26 mouse cellular contexts compared by ENCODE assay signal in genomic region chr5:5539771-5540170, GRCm38 (mm10). TPM values are rescaled to one million over a fixed set of nuclear protein-coding genes. Genes with fewer than 3 reads are reported as not detected.
DNase-seq lines count a peak whose midpoint lies in the region; ATAC-seq and TF ChIP-seq lines count a peak whose summit lies in the region.
"Had no signal": no experiment of that assay in that cellular context is flagged by ENCODE, and none has a peak within 500 bp of the region (broad histone marks: within the 10 kb centered on the region; RNA-seq: fewer than 3 reads in every experiment).

No protein-coding gene starts in this region.

- no peak for DNase-seq in liver, embryonic 11.5 days (ENCODE audit: low spot score)
- DNase-seq in liver (no peak), MEL (ENCODE audit: low read depth, low spot score) (peak; percentile 72)
- no peak for DNase-seq in liver, embryonic 14.5 days (ENCODE audit: low read depth in 3 of 3, low spot score in 3 of 3)
- DNase-seq in testis, postnatal 10 days (ENCODE audit: low spot score), result no peak
- DNase-seq: adrenal gland, postnatal 25 days; cerebellum, adult 18-20 months; cerebellum, postnatal 14 days; gastrocnemius, postnatal 14 days; heart, adult 18-20 months; heart, postnatal 36 days; kidney, adult 8-10 months; kidney, postnatal 10 days; layer of hippocampus, postnatal 36 days; left cerebral cortex, postnatal 4 days; lung, adult 2 months; lung, postnatal 14 days; thymus, postnatal 14 days had no signal

- H3K4me2 ChIP-seq in liver, embryonic 11.5 days, result no peak overlapping the region
- H3K4me2 ChIP-seq in liver, embryonic 14.5 days (ENCODE audit: low read depth), result no peak overlapping the region
- H3K4me2 ChIP-seq in myocyte (ENCODE audit: low read depth), result peak overlapping the region; percentile 22
- H3K4me2 ChIP-seq in kidney, embryonic 16.5 days (replicated peaks; ENCODE audit: low read depth, low read length), result no peak overlapping the region
- H3K4me2 ChIP-seq: embryonic facial prominence, embryonic 12.5 days; heart, embryonic 11.5 days; hindbrain, embryonic 12.5 days; intestine, embryonic 15.5 days had no signal

- TF ChIP-seq EP300 in MEL (IDR thresholded peaks at IDR 0.05; ENCODE audit: low read depth in 1 of 2, low read length in 2 of 2), result peak; percentile 10 to 54; a peak in 2 of 4 replicates
- TF ChIP-seq EP300 in liver, embryonic 14.5 days (IDR thresholded peaks at IDR 0.05; ENCODE audit: low read depth), result peak; percentile 16; the same call in 1 of the 2 replicates

- 70% methylated on average over 3 of the region's 3 CpGs for WGBS in liver, embryonic 11.5 days
- WGBS in liver, embryonic 14.5 days (ENCODE audit: insufficient replicate concordance), result 34% methylated on average over 3 of the region's 3 CpGs
- WGBS in kidney, embryonic 16.5 days, result 70% methylated on average over 3 of the region's 3 CpGs

- TF ChIP-seq POLR2A in MEL (IDR thresholded peaks at IDR 0.05; ENCODE audit: control insufficient read depth in 1 of 2, insufficient read depth in 1 of 2, low read depth in 1 of 2, low read length in 2 of 2, poor library complexity in 1 of 2), result no peak
- no peak for TF ChIP-seq POLR2A in myocyte (IDR thresholded peaks at IDR 0.05; ENCODE audit: insufficient read length, low read depth)

- no peak overlapping the region for H3K9ac ChIP-seq in liver, embryonic 11.5 days (ENCODE audit: low read depth, low read length)
- no peak overlapping the region for H3K9ac ChIP-seq in MEL (ENCODE audit: control insufficient read depth, low read depth, low read length, poor library complexity, severe bottlenecking)
- no peak overlapping the region for H3K9ac ChIP-seq in liver, embryonic 14.5 days (replicated peaks)
- no peak overlapping the region for H3K9ac ChIP-seq in kidney, embryonic 16.5 days (replicated peaks; ENCODE audit: low read length)
- H3K9ac ChIP-seq: embryonic facial prominence, embryonic 12.5 days; hindbrain, embryonic 12.5 days; intestine, embryonic 15.5 days had no signal

- H3K79me2 ChIP-seq in MEL (ENCODE audit: control insufficient read depth, insufficient read depth, low read length, poor library complexity), result no peaks in the 10 kb centered on the region
- H3K79me2 ChIP-seq in myocyte (ENCODE audit: control insufficient read depth, insufficient read depth), result no peaks in the 10 kb centered on the region

- no peaks in the 10 kb centered on the region for H3K27me3 ChIP-seq in liver, embryonic 11.5 days (replicated peaks; ENCODE audit: control insufficient read depth, insufficient read depth, low read length)
- H3K27me3 ChIP-seq in MEL (ENCODE audit: control insufficient read depth in 1 of 2, insufficient read depth in 2 of 2, low read length in 2 of 2) (no peaks in the 10 kb centered on the region), myocyte (ENCODE audit: control insufficient read depth, insufficient read depth, insufficient read length) (no peaks in the 10 kb centered on the region)
- no peaks in the 10 kb centered on the region for H3K27me3 ChIP-seq in liver, embryonic 14.5 days (ENCODE audit: control insufficient read depth, insufficient read depth, low read length)
- H3K27me3 ChIP-seq in kidney, embryonic 16.5 days (ENCODE audit: insufficient read depth, low read length), result no peaks in the 10 kb centered on the region
- H3K27me3 ChIP-seq: embryonic facial prominence, embryonic 12.5 days; hindbrain, embryonic 12.5 days; intestine, embryonic 15.5 days had no signal

- ATAC-seq in liver, embryonic 11.5 days (replicated peaks; ENCODE audit: low FRiP score), result peak; percentile 57; the same call in 1 of the 2 replicates
- ATAC-seq in liver, embryonic 14.5 days (ENCODE audit: insufficient read depth), result peak; percentile 43; the same call in 1 of the 2 replicates
- no peak for ATAC-seq in kidney, embryonic 16.5 days (ENCODE audit: low FRiP score, low TSS enrichment)
- ATAC-seq: forebrain, embryonic 14.5 days; hindbrain, postnatal 0 days; intestine, embryonic 15.5 days had no signal

- no peaks in the 10 kb centered on the region for H3K9me3 ChIP-seq in liver, embryonic 11.5 days (ENCODE audit: control insufficient read depth, low read length)
- H3K9me3 ChIP-seq in MEL (replicated peaks; ENCODE audit: insufficient read depth, low read length), result no peaks in the 10 kb centered on the region
- H3K9me3 ChIP-seq in liver, embryonic 14.5 days (ENCODE audit: control insufficient read depth, low read length), result no peaks in the 10 kb centered on the region
- H3K9me3 ChIP-seq in kidney, embryonic 16.5 days (ENCODE audit: low read length), result no peaks in the 10 kb centered on the region
- H3K9me3 ChIP-seq: embryonic facial prominence, embryonic 12.5 days; hindbrain, embryonic 12.5 days; intestine, embryonic 15.5 days had no signal

- no peak overlapping the region for H3ac ChIP-seq in myocyte (ENCODE audit: control insufficient read depth, insufficient read length)

- no peak overlapping the region for H3K27ac ChIP-seq in liver, embryonic 11.5 days (ENCODE audit: low read depth, low read length)
- H3K27ac ChIP-seq in MEL (ENCODE audit: control insufficient read depth, low read depth, low read length), result no peak overlapping the region
- H3K27ac ChIP-seq in liver, embryonic 14.5 days, result no peak overlapping the region
- no peak overlapping the region for H3K27ac ChIP-seq in kidney, embryonic 16.5 days (ENCODE audit: low read length)
- H3K27ac ChIP-seq: embryonic facial prominence, embryonic 12.5 days; hindbrain, embryonic 12.5 days; hindbrain, postnatal 0 days; intestine, embryonic 15.5 days had no signal

- TF ChIP-seq CTCF in MEL (IDR thresholded peaks at IDR 0.05 in 2 of 3, conservative IDR thresholded peaks at IDR 0.05 in 1 of 3; ENCODE audit: control insufficient read depth in 1 of 3, insufficient read depth in 1 of 3, low read depth in 2 of 3, low read length in 3 of 3, poor library complexity in 1 of 3, severe bottlenecking in 1 of 3), result no peak
- TF ChIP-seq CTCF in liver, embryonic 14.5 days (IDR thresholded peaks at IDR 0.05; ENCODE audit: low read depth), result no peak

- H3K36me3 ChIP-seq in liver, embryonic 11.5 days (ENCODE audit: control insufficient read depth, insufficient read depth, low read length), result peaks cover 18% of the 10 kb centered on the region
- H3K36me3 ChIP-seq in MEL (ENCODE audit: control insufficient read depth in 1 of 2, insufficient read depth in 2 of 2, low read length in 2 of 2), result peaks cover 0 to 2% of the 10 kb centered on the region in 2 experiments; a peak in 1 of 4 replicates
- H3K36me3 ChIP-seq in liver, embryonic 14.5 days (replicated peaks; ENCODE audit: control insufficient read depth, insufficient read depth, low read depth), result no peaks in the 10 kb centered on the region; the same call in 1 of the 2 replicates
- H3K36me3 ChIP-seq in myocyte (ENCODE audit: control insufficient read depth, insufficient read depth), result peaks cover 16% of the 10 kb centered on the region
- H3K36me3 ChIP-seq in kidney, embryonic 16.5 days (ENCODE audit: insufficient read depth, low read length), result peaks cover 37% of the 10 kb centered on the region

- no peak for TF ChIP-seq RAD21 in MEL (IDR thresholded peaks at IDR 0.05; ENCODE audit: low read depth, low read length)

- no peak overlapping the region for H3K4me3 ChIP-seq in liver, embryonic 11.5 days (ENCODE audit: low read depth, low read length)
- H3K4me3 ChIP-seq in MEL (ENCODE audit: control insufficient read depth in 1 of 2, insufficient read depth in 1 of 2, low read depth in 2 of 2, low read length in 2 of 2), result no peak overlapping the region
- no peak overlapping the region for H3K4me3 ChIP-seq in liver, embryonic 14.5 days (ENCODE audit: insufficient read depth in 1 of 2, low read depth in 2 of 2, low read length in 2 of 2)
- no peak overlapping the region for H3K4me3 ChIP-seq in myocyte
- no peak overlapping the region for H3K4me3 ChIP-seq in kidney, embryonic 16.5 days (ENCODE audit: low read length)
- H3K4me3 ChIP-seq: embryonic facial prominence, embryonic 12.5 days; hindbrain, embryonic 12.5 days; intestine, embryonic 15.5 days had no signal

- H3K4me1 ChIP-seq in liver, embryonic 11.5 days (replicated peaks; ENCODE audit: control insufficient read depth, insufficient read depth, low read length), result no peaks in the 10 kb centered on the region
- no peaks in the 10 kb centered on the region for H3K4me1 ChIP-seq in MEL (ENCODE audit: control insufficient read depth in 1 of 2, insufficient read depth in 2 of 2, low read length in 2 of 2)
- peaks cover 0 to 3% of the 10 kb centered on the region in 2 experiments; a peak in 2 of 4 replicates for H3K4me1 ChIP-seq in liver, embryonic 14.5 days (replicated peaks; ENCODE audit: control insufficient read depth in 2 of 2, insufficient read depth in 2 of 2, low read length in 1 of 2)
- no peaks in the 10 kb centered on the region for H3K4me1 ChIP-seq in kidney, embryonic 16.5 days (ENCODE audit: insufficient read depth, low read length)
- H3K4me1 ChIP-seq: embryonic facial prominence, embryonic 12.5 days; hindbrain, embryonic 12.5 days; intestine, embryonic 15.5 days had no signal

RNA-seq across cellular contexts. Expression of gene Gtpbp10, which starts 19.6 kb away (rescaled TPM):
- polyA plus RNA-seq in liver, embryonic 11.5 days (2014; fragmentation: Nextera tagmentation; extraction: Ambion mirVana), result 24.0 and 25.8 TPM in 2 replicates
- not detected in 2 replicates for total RNA-seq in MEL (2012; rRNA removed)
- not detected for polyA plus RNA-seq in MEL (2012; ENCODE audit: insufficient read depth in 1 of 2, insufficient read length in 2 of 2, low read depth in 1 of 2, low replicate concordance in 2 of 2, missing spikeins in 1 of 2)
- polyA plus RNA-seq in liver, embryonic 14.5 days (2012; rRNA removed), result 3.5 and 5.5 TPM in 2 replicates
- 9.6 and 9.7 TPM in 2 replicates for polyA plus RNA-seq in liver, embryonic 14.5 days (2014; fragmentation: Nextera tagmentation; extraction: Ambion mirVana)
- 4.6 TPM for polyA plus RNA-seq in myocyte (2012; fragmentation: generic; extraction: Trizol)
- 31.9 and 32.4 TPM in 2 replicates for polyA plus RNA-seq in kidney, embryonic 16.5 days (2015; fragmentation: Nextera tagmentation; extraction: Ambion mirVana)

RNA-seq across cellular contexts. Expression of gene Cldn12, which starts 25.0 kb away (rescaled TPM):
- 14.1 and 16.9 TPM in 2 replicates for polyA plus RNA-seq in liver, embryonic 11.5 days (2014; fragmentation: Nextera tagmentation; extraction: Ambion mirVana)
- 3.2 and 4.0 TPM in 2 replicates for total RNA-seq in MEL (2012; rRNA removed)
- 1 to 10 TPM in 1 of 2 experiments, not detected in 1; 4.7 TPM for polyA plus RNA-seq in MEL (2012; ENCODE audit: insufficient read depth in 1 of 2, insufficient read length in 2 of 2, low read depth in 1 of 2, low replicate concordance in 2 of 2, missing spikeins in 1 of 2)
- 4.7 and 5.3 TPM in 2 replicates for polyA plus RNA-seq in liver, embryonic 14.5 days (2012; rRNA removed)
- polyA plus RNA-seq in liver, embryonic 14.5 days (2014; fragmentation: Nextera tagmentation; extraction: Ambion mirVana), result 5.9 and 6.8 TPM in 2 replicates
- polyA plus RNA-seq in myocyte (2012; fragmentation: generic; extraction: Trizol), result 15.0 TPM
- polyA plus RNA-seq in kidney, embryonic 16.5 days (2015; fragmentation: Nextera tagmentation; extraction: Ambion mirVana), result 36.6 and 42.2 TPM in 2 replicates

RNA-seq across cellular contexts. Expression of gene Gm8773, which starts 33.8 kb away (rescaled TPM):
- polyA plus RNA-seq in liver, embryonic 11.5 days (2014; fragmentation: Nextera tagmentation; extraction: Ambion mirVana), result 0.32 and 0.82 TPM in 2 replicates
- total RNA-seq in MEL (2012; rRNA removed), result not detected in 2 replicates
- polyA plus RNA-seq in MEL (2012; ENCODE audit: insufficient read depth in 1 of 2, insufficient read length in 2 of 2, low read depth in 1 of 2, low replicate concordance in 2 of 2, missing spikeins in 1 of 2) (not detected), myocyte (2012; fragmentation: generic; extraction: Trizol) (0.44 TPM)
- polyA plus RNA-seq in liver, embryonic 14.5 days (2012; rRNA removed), result 0.09 and 0.12 TPM in 2 replicates
- polyA plus RNA-seq in liver, embryonic 14.5 days (2014; fragmentation: Nextera tagmentation; extraction: Ambion mirVana), result 0.18 and 0.28 TPM in 2 replicates
- polyA plus RNA-seq in kidney, embryonic 16.5 days (2015; fragmentation: Nextera tagmentation; extraction: Ambion mirVana), result 0.77 and 0.86 TPM in 2 replicates
- total RNA-seq: adrenal gland, postnatal 25 days; gastrocnemius, postnatal 14 days; heart, adult 18-20 months; heart, postnatal 36 days; layer of hippocampus, postnatal 36 days had no signal
